Mouse (Mus musculus) hindbrain, embryonic 11.5 days (tissue): ENCODE results near the gene Gdpd1. TPM values are rescaled to one million over a fixed set of nuclear protein-coding genes. Genes with fewer than 3 reads are reported as not detected.

Experiments
- ATAC-seq: fragments of 200-750 bp; cut with Nextera tagmentation; 2 replicates; pipeline ENCODE4 v1.8.0; 2017; ENCODE audit warnings: mild to moderate bottlenecking, moderate TSS enrichment, moderate library complexity; ENCODE audit not compliant: low FRiP score
- DNase-seq: peaks from one replicate; pipeline ENCODE4 v3.0.0-alpha.2; 2015; ENCODE audit warnings: low spot score
- H3K27ac ChIP-seq: fragments of 300-500 bp; sonication (generic); 2 replicates; pipeline ENCODE4 v1.5.1; 2014; ENCODE audit warnings: mild to moderate bottlenecking, low read depth, low read length
- H3K27me3 ChIP-seq: fragments of 300-500 bp; sonication (generic); 2 replicates; pipeline ENCODE4 v1.6.1; 2014; ENCODE audit warnings: mild to moderate bottlenecking, low read length, moderate library complexity, mixed read lengths; ENCODE audit not compliant: control insufficient read depth, insufficient read depth
- H3K36me3 ChIP-seq: fragments of 300-500 bp; sonication (generic); 2 replicates; pipeline ENCODE4 v1.6.1; 2014; ENCODE audit warnings: mild to moderate bottlenecking, low read length, moderate library complexity, mixed read lengths; ENCODE audit not compliant: control insufficient read depth, insufficient read depth
- H3K4me1 ChIP-seq: fragments of 300-500 bp; sonication (generic); replicated peaks from 2 replicates; pipeline ENCODE4 v1.6.1; 2014; ENCODE audit warnings: low read length, mixed read lengths; ENCODE audit not compliant: control insufficient read depth, insufficient read depth
- H3K4me2 ChIP-seq: fragments of 300-500 bp; sonication (generic); replicated peaks from 2 replicates; pipeline ENCODE4 v1.6.1; 2014; ENCODE audit warnings: mild to moderate bottlenecking, low read depth, low read length
- H3K4me3 ChIP-seq: fragments of 300-500 bp; sonication (generic); 2 replicates; pipeline ENCODE4 v1.5.1; 2014; ENCODE audit warnings: low read depth, low read length
- H3K9ac ChIP-seq: fragments of 300-500 bp; sonication (generic); 2 replicates; pipeline ENCODE4 v1.6.1; 2014; ENCODE audit warnings: low read depth, low read length
- H3K9me3 ChIP-seq: fragments of 300-500 bp; sonication (generic); 2 replicates; pipeline ENCODE4 v1.6.1; 2016; ENCODE audit warnings: low read length; ENCODE audit not compliant: control insufficient read depth
- WGBS: fragments of 180-500 bp; shearing (Covaris S2); extraction: QIAGEN DNeasy Blood & Tissue Kit; methylation state at CpG from one replicate; pipeline ENCODE4 v1.1.7; 2014; 5-methylcytosine and 5-hydroxymethylcytosine counted together
- polyA plus RNA-seq: library from polyadenylated mRNA; unstranded; fragments of >200 nt; fragmentation: Nextera tagmentation; extraction: Ambion mirVana; gene quantifications from 2 replicates; pipeline ENCODE4 v1.2.1, GENCODE M21; 2014

Gdpd1 gene
- polyA plus RNA-seq = 99.1 and 114 TPM in 2 replicates

DNA sequence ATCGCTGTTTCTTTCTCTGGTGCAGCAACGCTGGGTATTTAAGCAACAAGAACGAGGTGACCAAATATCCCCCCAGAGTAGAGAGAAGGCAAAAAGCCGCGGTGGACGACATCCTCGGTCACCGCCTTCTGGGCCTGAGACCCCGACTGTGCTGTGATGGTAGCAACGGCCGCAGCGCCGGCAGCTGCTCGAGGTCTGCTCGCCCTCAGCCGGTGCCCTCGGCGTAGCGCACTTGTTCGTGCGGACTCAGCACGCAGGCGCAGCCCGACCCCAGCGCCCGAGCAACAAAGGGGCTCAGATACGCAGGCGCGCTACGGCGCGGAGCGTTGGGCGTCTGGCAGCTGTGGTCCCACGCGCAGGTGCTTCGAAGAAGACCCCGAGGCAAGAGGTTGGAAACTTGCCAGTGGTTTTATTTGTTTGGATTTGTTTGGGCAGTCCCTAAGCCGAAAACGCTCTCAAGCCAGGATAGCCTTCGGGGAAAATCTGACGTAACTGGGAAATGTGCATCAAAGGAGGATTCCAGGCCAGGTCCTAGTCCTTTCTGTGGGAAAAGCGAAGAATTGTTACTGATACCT lies at the start of gene Gdpd1:
Gdpd1 (minus strand) TSS at position 197 of the 575 bp plus-strand sequence.
- peak within 1 kb of the TSS; percentile 65 for H3K4me2 ChIP-seq
- no peaks in the 10 kb centered on the region for H3K27me3 ChIP-seq
- no peaks in the 10 kb centered on the region; the same call in 1 of the 2 replicates for H3K4me1 ChIP-seq
- ATAC-seq (peak; percentile 96), DNase-seq (peak; percentile 95)
- H3K9me3 ChIP-seq = no peaks in the 10 kb centered on the region
- H3K4me3 ChIP-seq = peak within 1 kb of the TSS; percentile 76
- no peaks in the 10 kb centered on the region for H3K36me3 ChIP-seq
- WGBS = 1% methylated on average over 43 of the region's 43 CpGs
- peak within 1 kb of the TSS; percentile 98 for H3K27ac ChIP-seq
- H3K9ac ChIP-seq = peak within 1 kb of the TSS; percentile 95

DNA sequence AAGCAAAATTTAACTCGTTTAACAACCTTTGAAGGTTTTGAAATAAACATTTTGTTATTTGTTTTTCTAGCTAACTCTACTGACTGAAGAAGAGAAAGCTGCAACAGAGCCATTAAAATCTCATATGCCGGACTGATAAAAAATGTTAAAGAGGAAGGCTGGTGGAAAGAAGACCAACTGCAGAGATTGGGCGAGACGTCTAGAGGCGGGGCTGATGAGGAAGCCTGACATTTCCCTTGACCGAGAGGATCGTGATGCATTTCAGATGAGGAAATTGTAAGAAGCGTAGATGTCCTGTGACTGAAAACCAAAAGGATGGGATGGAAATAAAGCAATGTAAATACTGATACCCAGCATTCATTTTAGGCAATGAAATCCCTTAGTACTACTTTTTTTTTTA lies 48.0 kb upstream of the Gdpd1 start:
- 84% methylated on average over 8 of the region's 8 CpGs for WGBS
- Histone ChIP-seq H3K4me2 (no peak overlapping the region), H3K4me1 (no peaks in the 10 kb centered on the region), H3K36me3 (peaks cover 15% of the 10 kb centered on the region; the same call in 1 of the 2 replicates), H3K4me3 (no peak overlapping the region), H3K27me3 (no peaks in the 10 kb centered on the region), H3K9me3 (no peaks in the 10 kb centered on the region), H3K9ac (no peak overlapping the region), H3K27ac (no peak overlapping the region)
- no peak for DNase-seq
- no peak for ATAC-seq

DNA sequence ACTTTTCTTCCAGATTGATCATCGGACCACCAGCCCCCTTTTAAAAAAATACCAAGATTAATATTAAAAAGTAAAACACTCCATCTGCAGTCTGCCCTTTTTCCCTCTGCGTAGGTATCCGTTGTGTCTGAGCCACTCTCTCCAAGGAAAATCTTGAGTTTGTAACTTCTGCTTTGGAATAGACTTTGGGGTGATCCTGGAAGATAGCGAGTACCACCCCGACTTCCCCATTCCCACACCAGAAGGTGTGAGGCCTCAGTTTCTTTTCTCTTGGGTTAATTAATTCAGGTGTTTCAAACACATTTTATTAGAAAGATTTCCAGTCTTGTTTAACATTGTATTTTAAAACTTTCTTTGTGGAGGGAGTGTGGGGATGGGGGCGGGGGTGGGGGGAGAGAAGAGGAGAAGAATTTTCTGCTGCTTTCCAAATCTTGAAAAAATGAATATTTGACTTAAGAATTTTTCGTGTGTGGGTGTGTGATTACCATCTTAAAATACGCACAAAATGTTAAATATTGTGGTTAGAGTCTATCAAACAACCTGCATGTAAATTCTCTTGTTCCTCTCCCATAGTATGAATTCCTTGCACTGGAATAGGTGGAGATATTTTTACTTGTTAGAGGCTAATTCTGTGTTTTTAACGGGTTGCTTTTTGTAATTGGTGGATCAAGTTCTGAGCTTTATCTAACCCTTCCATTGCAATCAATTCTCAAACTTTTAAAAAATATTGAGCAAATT lies 36.5 kb upstream of the Gdpd1 start:
- Histone ChIP-seq H3K4me1 (no peaks in the 10 kb centered on the region), H3K4me3 (peak overlapping the region; percentile 72), H3K27ac (peak overlapping the region; percentile 91), H3K9me3 (no peaks in the 10 kb centered on the region), H3K36me3 (no peaks in the 10 kb centered on the region; the same call in 1 of the 2 replicates), H3K27me3 (no peaks in the 10 kb centered on the region), H3K4me2 (peak overlapping the region; percentile 53), H3K9ac (peak overlapping the region; percentile 90)
- 8% methylated on average over 9 of the region's 9 CpGs for WGBS
- DNase-seq = no peak
- ATAC-seq = no peak

DNA sequence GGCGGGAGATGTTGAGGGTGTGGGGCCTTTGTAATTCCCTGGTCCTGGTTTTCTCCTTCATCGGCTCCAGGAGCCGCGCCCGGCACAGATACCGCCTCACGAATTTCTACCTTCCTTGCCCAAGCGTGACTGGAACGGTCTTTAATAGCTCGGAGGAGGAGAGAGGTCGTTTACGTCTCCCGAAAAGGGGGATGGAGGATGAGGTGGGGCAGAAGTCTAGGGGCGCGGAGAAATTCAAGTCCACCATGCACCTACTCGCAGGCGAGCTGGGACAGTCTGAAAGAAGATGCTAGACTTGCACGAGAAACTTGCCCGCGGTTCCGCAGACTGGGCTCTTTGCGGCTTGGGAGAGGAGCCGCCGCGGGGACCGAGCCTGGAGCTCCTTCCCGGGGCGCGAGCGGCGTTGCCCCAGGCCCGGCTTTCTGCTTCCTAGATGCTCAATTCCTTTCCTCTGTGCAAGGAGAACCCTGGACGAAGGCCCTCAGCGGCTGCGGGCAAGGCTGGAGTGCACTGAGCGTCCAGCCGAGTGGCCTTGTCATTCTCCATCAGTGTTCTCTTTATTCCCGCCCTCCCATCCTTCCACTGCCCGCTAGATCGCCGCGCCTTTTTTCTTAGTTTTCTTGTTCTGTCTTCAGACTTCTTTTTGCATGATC lies 35.8 kb upstream of the Gdpd1 start:
- no peaks in the 10 kb centered on the region for H3K27me3 ChIP-seq
- peak; percentile 68 for DNase-seq
- peak overlapping the region; percentile 90 for H3K9ac ChIP-seq
- H3K4me2 ChIP-seq = peak overlapping the region; percentile 53
- WGBS = 0% methylated on average over 42 of the region's 42 CpGs
- H3K27ac ChIP-seq = peak overlapping the region; percentile 91
- peak overlapping the region; percentile 72 for H3K4me3 ChIP-seq
- ATAC-seq = peak; percentile 10
- no peaks in the 10 kb centered on the region for H3K9me3 ChIP-seq
- H3K36me3 ChIP-seq = no peaks in the 10 kb centered on the region; the same call in 1 of the 2 replicates
- no peaks in the 10 kb centered on the region for H3K4me1 ChIP-seq

DNA sequence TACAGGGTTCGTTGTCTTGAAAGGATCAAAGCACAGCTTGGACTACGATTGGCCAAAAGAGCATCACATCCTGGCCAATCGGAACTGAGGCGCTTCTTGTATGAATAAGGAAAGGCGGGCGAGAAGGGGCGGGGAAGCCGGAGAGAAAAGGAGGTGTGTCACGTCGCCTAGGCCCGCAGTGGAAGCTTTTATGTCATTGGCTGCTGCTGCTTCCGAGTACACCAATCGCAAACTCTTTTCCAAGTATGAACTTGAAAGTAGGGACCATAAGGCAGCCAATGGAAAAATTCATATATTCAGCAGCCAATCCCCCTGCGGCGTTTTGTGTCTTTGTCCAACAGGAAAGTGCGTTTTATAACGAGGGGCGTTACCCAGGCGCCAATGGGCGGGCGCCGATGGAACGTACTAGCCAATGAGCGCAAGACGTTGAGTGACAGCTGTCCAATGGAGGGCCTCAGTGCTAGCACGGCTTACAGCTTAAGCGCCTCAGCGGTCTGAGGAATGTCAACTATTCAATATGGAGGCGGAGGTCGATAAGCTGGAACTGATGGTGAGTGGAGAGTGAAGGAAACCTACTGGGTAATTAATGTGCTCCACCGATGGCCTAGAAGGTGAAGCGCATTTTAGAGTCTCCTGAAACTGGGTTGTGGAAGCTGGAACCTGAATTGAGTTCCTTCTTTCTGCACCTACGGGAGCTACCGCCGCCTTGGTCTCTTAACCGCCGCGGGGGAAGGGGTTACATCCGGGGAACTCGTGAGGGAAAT lies 35.1 kb upstream of the Gdpd1 start, which contains the start of gene Ska2:
Ska2 (plus strand) TSS at position 480 of the 764 bp plus-strand sequence.
- peak within 1 kb of the TSS; percentile 53 for H3K4me2 ChIP-seq
- no peaks in the 10 kb centered on the region for H3K4me1 ChIP-seq
- peak within 1 kb of the TSS; percentile 91 for H3K27ac ChIP-seq
- peak within 1 kb of the TSS; percentile 72 for H3K4me3 ChIP-seq
- DNase-seq (peak; percentile 97), ATAC-seq (peak; percentile 100)
- H3K27me3 ChIP-seq = no peaks in the 10 kb centered on the region
- peak within 1 kb of the TSS; percentile 90 for H3K9ac ChIP-seq
- WGBS = under 1% methylated on average over 40 of the region's 40 CpGs
- H3K36me3 ChIP-seq = peaks cover 3% of the 10 kb centered on the region; the same call in 1 of the 2 replicates
- H3K9me3 ChIP-seq = no peaks in the 10 kb centered on the region

DNA sequence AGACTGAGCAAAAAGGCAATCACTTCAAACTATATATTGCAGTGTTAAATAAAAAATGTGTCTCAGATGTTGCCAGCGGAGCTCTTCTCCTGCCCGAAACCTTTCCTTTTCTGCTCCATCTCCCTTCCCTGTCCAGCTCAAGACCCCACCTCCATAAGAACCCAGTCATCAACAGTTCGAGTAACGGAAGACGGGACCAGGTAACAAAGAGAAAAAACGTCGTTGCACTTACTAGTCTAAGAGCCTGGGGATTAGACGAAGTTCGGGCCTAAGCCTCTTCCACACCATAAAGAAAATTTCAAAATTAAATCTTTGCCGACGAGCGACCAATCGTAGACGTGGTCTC lies 34.5 kb upstream of the Gdpd1 start, which contains the start of gene Prr11:
Prr11 (minus strand) TSS at position 300 of the 346 bp plus-strand sequence.
- no peak for DNase-seq
- H3K9me3 ChIP-seq = no peaks in the 10 kb centered on the region

DNA sequence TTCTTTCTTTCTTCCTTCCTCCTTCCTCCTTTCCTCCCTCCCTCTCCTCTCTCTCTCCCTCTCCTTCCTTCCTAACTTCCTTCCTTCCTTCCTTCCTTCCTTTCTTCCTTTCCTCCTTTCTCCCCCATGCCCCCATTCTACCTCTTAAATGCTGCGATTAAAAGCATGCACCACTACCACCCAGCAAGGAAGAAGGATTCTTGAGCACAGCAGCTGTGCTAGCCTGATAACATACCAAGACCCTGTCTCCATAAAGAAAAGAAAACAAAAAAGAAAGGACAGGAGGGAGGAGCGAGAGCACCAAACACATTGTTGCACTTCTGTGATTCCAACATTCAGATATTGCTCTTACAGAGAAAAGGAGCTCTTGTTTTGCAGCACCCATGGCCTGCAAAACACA lies 13.3 kb upstream of the Gdpd1 start:
- H3K4me1 ChIP-seq = peaks cover 4% of the 10 kb centered on the region
- H3K9me3 ChIP-seq = no peaks in the 10 kb centered on the region
- peak overlapping the region; percentile 90 for H3K4me2 ChIP-seq
- peak overlapping the region; percentile 85; the same call in 1 of the 2 replicates for H3K9ac ChIP-seq
- no peaks in the 10 kb centered on the region for H3K27me3 ChIP-seq
- peak overlapping the region; percentile 98 for H3K4me3 ChIP-seq
- ATAC-seq = no peak
- H3K27ac ChIP-seq = no peak overlapping the region
- DNase-seq = peak; percentile 10
- WGBS = 66% methylated on average over 2 of the region's 2 CpGs
- H3K36me3 ChIP-seq = 0 out of 2 replicates have a peak, but pooled peaks cover 2% of the 10 kb centered on the region

More for the DNA sequence above, 34.5 kb upstream of the Gdpd1 start, which contains the start of gene Prr11:
- ATAC-seq = no peak; the same call in 1 of the 2 replicates
- Histone ChIP-seq H3K27ac (peak within 1 kb of the TSS; percentile 91), H3K27me3 (no peaks in the 10 kb centered on the region), H3K4me3 (peak within 1 kb of the TSS; percentile 72), H3K9ac (peak within 1 kb of the TSS; percentile 90), H3K4me1 (no peaks in the 10 kb centered on the region), H3K36me3 (peaks cover 3% of the 10 kb centered on the region; the same call in 1 of the 2 replicates), H3K4me2 (peak within 1 kb of the TSS; percentile 53)
- WGBS = under 1% methylated on average over 14 of the region's 14 CpGs
